Mouse (Mus musculus): Measurements from ENCODE around the gene Lrrc8d.

- TF ChIP-seq CTCF (IDR thresholded peaks at IDR 0.05; ENCODE audit: low read depth): no peak
- TF ChIP-seq EP300 (IDR thresholded peaks at IDR 0.05; ENCODE audit: low read depth): no peak
Observed at GRCm38 (mm10) chr5:105799850-105800635, 100.3 kb downstream of the Lrrc8d start.

All from heart, postnatal 0 days (tissue).